In the genomic region with DNA sequence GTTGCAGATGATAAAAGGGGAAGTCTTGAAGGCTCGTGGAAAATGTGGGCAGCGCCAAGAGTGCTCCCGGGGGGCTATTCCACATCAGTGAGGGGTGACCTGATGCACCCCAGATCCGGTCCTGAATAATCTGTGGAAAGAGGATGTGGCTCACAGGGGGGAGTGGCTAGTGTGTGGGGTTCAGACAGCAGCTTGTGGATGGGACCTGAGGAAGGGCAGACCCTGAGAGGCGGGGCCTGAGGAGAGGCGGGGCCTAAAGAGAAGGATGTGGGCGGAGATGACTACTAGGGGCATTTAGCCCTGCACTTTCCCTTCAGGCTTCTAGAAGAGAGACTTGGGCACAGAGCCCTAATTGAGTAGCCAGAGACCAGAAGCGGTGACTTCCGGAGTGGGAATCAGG, we compare ENCODE assay signal across 8 mouse cellular contexts. TPM values are rescaled to one million over a fixed set of nuclear protein-coding genes. Genes with fewer than 3 reads are reported as not detected.
A peak's percentile ranks its signal among the peaks of the same experiment; 100 is the strongest.
DNase-seq lines count a peak whose midpoint lies in the region; ATAC-seq and TF ChIP-seq lines count a peak whose summit lies in the region.

No protein-coding gene starts in this region.

- TF ChIP-seq POLR2A in small intestine, adult 2 months (IDR thresholded peaks at IDR 0.05; ENCODE audit: low read depth, low read length), result no peak

- no peaks in the 10 kb centered on the region for H3K36me3 ChIP-seq in embryonic facial prominence, embryonic 12.5 days
- no peaks in the 10 kb centered on the region for H3K36me3 ChIP-seq in kidney, embryonic 16.5 days (ENCODE audit: insufficient read depth, low read length)
- H3K36me3 ChIP-seq in small intestine, adult 2 months (ENCODE audit: control insufficient read depth, insufficient read depth, low read length), result no peaks in the 10 kb centered on the region
- no peaks in the 10 kb centered on the region for H3K36me3 ChIP-seq in midbrain, embryonic 13.5 days

- ATAC-seq in embryonic facial prominence, embryonic 12.5 days (ENCODE audit: insufficient number of reproducible peaks, insufficient read depth, low FRiP score, low TSS enrichment), result no peak
- ATAC-seq in kidney, embryonic 16.5 days (ENCODE audit: low FRiP score, low TSS enrichment), result peak; percentile 12; the same call in 1 of the 2 replicates
- no peak for ATAC-seq in midbrain, embryonic 13.5 days

- no peak overlapping the region for H3K9ac ChIP-seq in embryonic facial prominence, embryonic 12.5 days
- no peak overlapping the region for H3K9ac ChIP-seq in kidney, embryonic 16.5 days (replicated peaks; ENCODE audit: low read length)
- no peak overlapping the region for H3K9ac ChIP-seq in midbrain, embryonic 13.5 days (replicated peaks)

- H3K4me3 ChIP-seq in embryonic facial prominence, embryonic 12.5 days, result no peak overlapping the region
- no peak overlapping the region for H3K4me3 ChIP-seq in kidney, embryonic 16.5 days (ENCODE audit: low read length)
- H3K4me3 ChIP-seq in small intestine, adult 2 months (ENCODE audit: low read depth, low read length), result peak overlapping the region; percentile 13
- H3K4me3 ChIP-seq in midbrain, embryonic 13.5 days (replicated peaks), result no peak overlapping the region

- H3K9me3 ChIP-seq in embryonic facial prominence, embryonic 12.5 days, result no peaks in the 10 kb centered on the region
- no peaks in the 10 kb centered on the region for H3K9me3 ChIP-seq in kidney, embryonic 16.5 days (ENCODE audit: low read length)
- no peaks in the 10 kb centered on the region for H3K9me3 ChIP-seq in midbrain, embryonic 13.5 days

- H3K27ac ChIP-seq in embryonic facial prominence, embryonic 12.5 days, result no peak overlapping the region
- H3K27ac ChIP-seq in kidney, embryonic 16.5 days (ENCODE audit: low read length), result no peak overlapping the region
- no peak overlapping the region for H3K27ac ChIP-seq in small intestine, adult 2 months (ENCODE audit: insufficient read depth, low read depth, low read length)
- no peak overlapping the region for H3K27ac ChIP-seq in midbrain, embryonic 13.5 days

- peaks cover 14% of the 10 kb centered on the region for H3K27me3 ChIP-seq in embryonic facial prominence, embryonic 12.5 days
- H3K27me3 ChIP-seq in kidney, embryonic 16.5 days (ENCODE audit: insufficient read depth, low read length), result no peaks in the 10 kb centered on the region
- no peaks in the 10 kb centered on the region for H3K27me3 ChIP-seq in small intestine, adult 2 months (ENCODE audit: control insufficient read depth, insufficient read depth, low read length)
- peaks cover 22% of the 10 kb centered on the region for H3K27me3 ChIP-seq in midbrain, embryonic 13.5 days

- no peak for TF ChIP-seq CTCF in small intestine, adult 2 months (IDR thresholded peaks at IDR 0.05; ENCODE audit: extremely low read depth, insufficient read length, insufficient replicate concordance, low read depth, low read length)

- H3K4me1 ChIP-seq in embryonic facial prominence, embryonic 12.5 days, result peaks cover 14% of the 10 kb centered on the region; the same call in 1 of the 2 replicates
- H3K4me1 ChIP-seq in kidney, embryonic 16.5 days (ENCODE audit: insufficient read depth, low read length), result peaks cover 13% of the 10 kb centered on the region
- peaks cover 6% of the 10 kb centered on the region for H3K4me1 ChIP-seq in small intestine, adult 2 months (ENCODE audit: control insufficient read depth, insufficient read depth, insufficient read length, low read length)
- H3K4me1 ChIP-seq in midbrain, embryonic 13.5 days (replicated peaks), result peaks cover 6% of the 10 kb centered on the region; the same call in 1 of the 2 replicates

- 17% methylated on average over 9 of the region's 9 CpGs for WGBS in embryonic facial prominence, embryonic 12.5 days
- 26% methylated on average over 9 of the region's 9 CpGs for WGBS in kidney, embryonic 16.5 days
- WGBS in small intestine, adult 2 months, result 53% methylated on average over 9 of the region's 9 CpGs
- WGBS in midbrain, embryonic 13.5 days, result 28% methylated on average over 9 of the region's 9 CpGs

- H3K4me2 ChIP-seq in embryonic facial prominence, embryonic 12.5 days (replicated peaks), result peak overlapping the region; percentile 22; the same call in 1 of the 2 replicates
- H3K4me2 ChIP-seq in kidney, embryonic 16.5 days (replicated peaks; ENCODE audit: low read depth, low read length), result peak overlapping the region; percentile 16; the same call in 1 of the 2 replicates
- no peak overlapping the region for H3K4me2 ChIP-seq in midbrain, embryonic 13.5 days (replicated peaks)

- DNase-seq in layer of hippocampus, adult 9-11 months, result peak; percentile 65
- DNase-seq in layer of hippocampus, adult 18-20 months (ENCODE audit: low spot score in 2 of 2), result no peak
- DNase-seq in frontal cortex, postnatal 14 days (ENCODE audit: low spot score in 2 of 2), result no peak
- no peak for DNase-seq in ovary, postnatal 36 days (ENCODE audit: low spot score)

RNA-seq across cellular contexts. Expression of a gene that starts 19.6 kb away (rescaled TPM):
- under 1 TPM in 1 of 2 experiments, not detected in 1; 0.10 TPM for total RNA-seq in layer of hippocampus, adult 18-20 months (2021)
- 0.05 and 0.20 TPM in 2 replicates for polyA plus RNA-seq in embryonic facial prominence, embryonic 12.5 days (2016; fragmentation: Nextera tagmentation; extraction: Ambion mirVana)
- polyA plus RNA-seq in kidney, embryonic 16.5 days (2015; fragmentation: Nextera tagmentation; extraction: Ambion mirVana), result 0.92 and 1.4 TPM in 2 replicates
- polyA plus RNA-seq in small intestine, adult 2 months (2012; rRNA removed), result 25.8 and 57.1 TPM in 2 replicates
- 0.05 and 0.12 TPM in 2 replicates for polyA plus RNA-seq in midbrain, embryonic 13.5 days (2015; fragmentation: Nextera tagmentation; extraction: Ambion mirVana)

RNA-seq across cellular contexts. Expression of a gene that starts 21.1 kb away (rescaled TPM):
- total RNA-seq in layer of hippocampus, adult 18-20 months (2021), result 10 to 100 TPM; 46.1 to 48.0 TPM
- 2.1 and 3.4 TPM in 2 replicates for polyA plus RNA-seq in embryonic facial prominence, embryonic 12.5 days (2016; fragmentation: Nextera tagmentation; extraction: Ambion mirVana)
- 0.32 and 0.61 TPM in 2 replicates for polyA plus RNA-seq in kidney, embryonic 16.5 days (2015; fragmentation: Nextera tagmentation; extraction: Ambion mirVana)
- 1.5 and 1.7 TPM in 2 replicates for polyA plus RNA-seq in small intestine, adult 2 months (2012; rRNA removed)
- 0.16 and 0.40 TPM in 2 replicates for polyA plus RNA-seq in midbrain, embryonic 13.5 days (2015; fragmentation: Nextera tagmentation; extraction: Ambion mirVana)

RNA-seq across cellular contexts. Expression of a gene that starts 33.5 kb away (rescaled TPM):
- 1 to 10 TPM; 5.0 to 5.9 TPM for total RNA-seq in layer of hippocampus, adult 18-20 months (2021)
- 11.2 and 11.7 TPM in 2 replicates for polyA plus RNA-seq in embryonic facial prominence, embryonic 12.5 days (2016; fragmentation: Nextera tagmentation; extraction: Ambion mirVana)
- polyA plus RNA-seq in kidney, embryonic 16.5 days (2015; fragmentation: Nextera tagmentation; extraction: Ambion mirVana), result 19.5 and 20.1 TPM in 2 replicates
- 12.9 and 20.5 TPM in 2 replicates for polyA plus RNA-seq in small intestine, adult 2 months (2012; rRNA removed)
- 6.4 and 6.6 TPM in 2 replicates for polyA plus RNA-seq in midbrain, embryonic 13.5 days (2015; fragmentation: Nextera tagmentation; extraction: Ambion mirVana)

RNA-seq across cellular contexts. Expression of a gene that starts 47.7 kb away (rescaled TPM):
- total RNA-seq in layer of hippocampus, adult 18-20 months (2021), result not detected
- 1.2 and 2.6 TPM in 2 replicates for polyA plus RNA-seq in embryonic facial prominence, embryonic 12.5 days (2016; fragmentation: Nextera tagmentation; extraction: Ambion mirVana)
- polyA plus RNA-seq in kidney, embryonic 16.5 days (2015; fragmentation: Nextera tagmentation; extraction: Ambion mirVana), result 3.3 and 4.1 TPM in 2 replicates
- 0.46 TPM in 1 of 2 replicates, not detected in the other for polyA plus RNA-seq in small intestine, adult 2 months (2012; rRNA removed)
- polyA plus RNA-seq in midbrain, embryonic 13.5 days (2015; fragmentation: Nextera tagmentation; extraction: Ambion mirVana), result 0.11 and 0.21 TPM in 2 replicates

Comparison
In these comparisons a context has a peak if more than half of its experiments do, and no peak if none do; other contexts are left out.
1. RNA of a gene that starts 19.6 kb away (polyA plus RNA-seq): 25.8 to 57.1 TPM in small intestine, adult 2 months; 0.92 to 1.4 TPM in kidney, embryonic 16.5 days, 0.05 to 0.12 TPM in midbrain, embryonic 13.5 days and 0.05 to 0.20 TPM in embryonic facial prominence, embryonic 12.5 days; every median in the first group is over 10 times any median in the second.